Mouse (Mus musculus): ENCODE results near the gene Rs1. TPM values are rescaled to one million over a fixed set of nuclear protein-coding genes. Genes with fewer than 3 reads are reported as not detected.
A peak's percentile ranks its signal among the peaks of the same experiment; 100 is the strongest.
"Not testable (repeated sequence)": the region's sequence is repeated elsewhere in the genome, so short reads cannot be mapped to it uniquely, and the experiment has no call there.

The Rs1 gene
- total RNA-seq (2022), result under 1 TPM in 3 of 4 experiments, not detected in 1; 0.06 to 0.64 (median 0.21) TPM

- no peak for DNase-seq (ENCODE audit: low spot score in 2 of 2)
Observed at GRCm38 (mm10) chrX:160767713-160768112, at the start of gene Rs1. Gene Rs1, plus strand, starts transcription at chrX:160768013.

GRCm38 (mm10) chrX:160735650-160736049 lies 32.2 kb upstream of the Rs1 start, which contains the start of gene Ppef1:
Gene Ppef1, minus strand, starts transcription at chrX:160735765.
- DNase-seq (ENCODE audit: low spot score in 2 of 2), result no peak

GRCm38 (mm10) chrX:160745399-160745798 lies 22.4 kb upstream of the Rs1 start:
- DNase-seq (ENCODE audit: low spot score in 2 of 2), result no peak

DNA sequence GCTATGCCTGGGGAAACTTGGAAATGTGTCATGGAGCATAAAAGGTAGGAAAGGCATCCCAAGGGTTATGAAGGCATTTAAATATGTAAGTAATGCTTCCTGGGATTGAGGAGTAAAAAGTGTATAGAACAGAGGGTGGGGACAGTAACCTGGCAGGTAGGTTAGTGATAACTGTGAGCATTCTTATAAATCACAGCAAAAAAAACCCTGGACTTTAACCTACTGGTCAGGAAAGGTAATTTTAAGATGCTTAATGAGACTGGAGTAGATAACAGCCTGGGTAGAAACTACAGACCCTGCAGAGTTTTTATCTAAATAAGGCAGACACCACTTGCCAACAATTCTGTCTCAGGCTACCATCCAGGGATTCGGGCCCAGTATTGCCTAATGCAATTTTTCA lies 19.2 kb upstream of the Rs1 start:
- no peak for DNase-seq (ENCODE audit: low spot score in 2 of 2)

- no peak for DNase-seq (ENCODE audit: low spot score in 2 of 2)
Observed at GRCm38 (mm10) chrX:160750808-160751207, 17.0 kb upstream of the Rs1 start.

- DNase-seq (ENCODE audit: low spot score in 2 of 2), result peak; percentile 77 to 99
Observed at GRCm38 (mm10) chrX:160765389-160766232, 2.2 kb upstream of the Rs1 start.

GRCm38 (mm10) chrX:160766233-160766616 lies 1.6 kb upstream of the Rs1 start:
- DNase-seq (ENCODE audit: low spot score in 2 of 2), result peak in 1 of 2 experiments; percentile 15

- DNase-seq (ENCODE audit: low spot score in 2 of 2), result not testable (repeated sequence)
Observed at GRCm38 (mm10) chrX:160769622-160770021, 1.8 kb downstream of the Rs1 start.

DNA sequence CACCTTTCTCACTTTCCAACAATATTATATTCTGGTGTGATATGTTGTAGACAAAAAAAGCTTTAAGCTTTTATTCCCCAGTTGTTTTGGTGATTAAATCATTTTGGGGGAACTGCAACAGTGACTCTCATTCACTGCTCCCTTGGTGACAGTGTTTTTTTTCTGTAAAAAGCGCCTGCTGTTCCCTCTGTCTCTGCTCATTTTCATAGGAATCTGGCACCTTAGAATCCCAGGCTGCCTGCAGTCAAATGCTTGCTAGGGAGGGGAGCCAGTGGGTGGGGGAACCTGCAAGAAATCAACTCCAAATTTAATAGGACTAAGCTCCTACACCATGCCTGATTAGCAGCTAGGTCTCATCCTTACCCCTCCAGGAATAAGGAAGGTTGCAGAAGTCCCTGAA lies 5.2 kb downstream of the Rs1 start:
- peak in 1 of 2 experiments; percentile 46 for DNase-seq (ENCODE audit: low spot score in 2 of 2)

DNA sequence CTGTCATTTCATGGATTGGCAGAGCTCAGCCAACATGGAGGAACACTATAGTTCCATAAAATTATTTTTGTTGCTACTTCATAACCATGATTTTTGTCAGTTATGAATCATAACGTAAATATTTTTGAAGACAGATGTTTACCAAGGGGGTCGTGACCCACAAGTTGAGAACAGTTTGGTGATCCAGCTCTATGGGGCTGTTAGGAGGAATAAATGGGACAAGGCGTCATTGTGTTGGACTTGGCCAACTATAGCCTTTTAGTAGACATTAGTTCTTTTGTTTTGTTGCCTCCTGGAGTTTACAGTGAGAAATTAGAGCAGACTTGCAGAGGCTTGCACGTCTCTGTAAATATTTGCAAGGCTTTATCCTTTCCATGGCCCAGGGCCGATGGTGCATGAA lies 14.5 kb downstream of the Rs1 start:
- DNase-seq (ENCODE audit: low spot score in 2 of 2), result no peak

DNA sequence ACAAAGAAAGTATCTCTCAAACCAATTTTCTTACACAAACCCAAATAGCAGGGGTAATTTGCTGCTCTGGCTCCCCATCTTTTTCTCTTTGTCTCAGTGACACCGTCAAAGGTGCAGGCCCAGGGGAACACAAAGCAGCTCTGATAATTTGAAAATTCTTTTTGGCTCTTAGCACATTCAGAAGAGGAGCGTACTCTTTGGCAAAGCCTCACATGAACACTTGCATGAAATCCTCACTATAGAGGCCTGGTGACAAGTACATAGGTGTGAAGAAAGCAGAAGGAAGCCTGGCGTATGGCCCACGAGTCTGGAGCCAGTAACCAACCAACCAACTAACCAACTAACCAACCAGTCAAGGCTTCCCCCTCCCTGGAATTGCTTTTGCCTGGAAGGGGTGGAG lies 27.1 kb downstream of the Rs1 start:
- DNase-seq (ENCODE audit: low spot score in 2 of 2), result no peak

- DNase-seq (ENCODE audit: low spot score in 2 of 2), result no peak
Observed at GRCm38 (mm10) chrX:160804409-160805150, 36.8 kb downstream of the Rs1 start.

DNA sequence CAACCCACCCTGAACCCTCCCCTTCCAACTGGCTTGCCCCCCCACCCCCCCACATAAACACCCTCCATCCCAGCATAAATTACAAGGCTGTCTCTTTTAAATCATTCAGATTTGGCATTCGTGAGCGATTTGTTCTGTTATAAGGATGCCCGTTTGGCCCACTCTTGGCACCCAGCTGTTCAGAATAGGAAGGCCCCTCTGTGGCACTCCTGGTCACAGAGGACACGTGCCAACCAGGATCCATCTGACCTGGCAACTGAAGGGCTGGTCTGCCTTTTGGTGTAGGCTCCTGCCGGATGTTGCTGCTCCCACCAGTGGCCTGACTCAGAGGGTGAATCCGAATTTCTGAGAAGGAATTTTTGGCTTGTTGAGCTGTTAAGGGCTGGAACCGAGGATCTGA lies 40.4 kb downstream of the Rs1 start:
- DNase-seq (ENCODE audit: low spot score in 2 of 2), result no peak

Other genes with a start within 250 kb of the Rs1 start
- 1 to 10 TPM in 1 of 4 experiments, under 1 TPM in 3; 0.38 to 1.2 (median 0.55) TPM for gene Ppef1, start 32.2 kb upstream of the Rs1 start, total RNA-seq (2022)
- gene Gja6, start 139.0 kb downstream of the Rs1 start, total RNA-seq (2022), result 1 to 10 TPM; 1.3 to 2.9 (median 1.9) TPM
- gene Cdkl5, start 226.7 kb downstream of the Rs1 start, total RNA-seq (2022), result 100 to 1,000 TPM; 136 to 177 (median 147) TPM